Mouse (Mus musculus): ENCODE data around the gene Fgd4.
A peak's percentile ranks its signal among the peaks of the same experiment; 100 is the strongest.
"Not testable (repeated sequence)": the region's sequence is repeated elsewhere in the genome, so short reads cannot be mapped to it uniquely, and the experiment has no call there.

Fgd4 gene

GRCm38 (mm10) chr16:16539396-16539795 is 61.0 kb downstream of the Fgd4 start:
- not testable (repeated sequence) for DNase-seq

DNA sequence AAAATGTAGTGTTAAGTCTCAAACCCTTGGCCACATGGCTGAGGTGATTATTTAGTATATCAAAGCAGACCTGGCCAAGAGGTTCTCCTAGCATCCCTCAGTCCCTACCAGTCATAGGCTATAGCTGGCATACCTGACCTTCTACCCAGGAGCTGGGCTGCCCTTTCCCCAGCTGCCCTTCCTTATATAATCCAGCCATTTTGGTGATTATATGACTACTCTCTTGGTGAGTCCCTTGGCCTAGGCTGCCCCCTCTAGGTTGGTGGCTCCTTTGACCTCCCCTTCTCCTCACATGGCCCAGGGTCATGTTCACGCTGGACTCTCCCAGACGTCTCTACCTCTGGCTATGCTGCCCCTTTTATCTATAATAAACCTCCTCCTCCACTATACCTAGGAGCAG is 65.1 kb downstream of the Fgd4 start:
- no peak for DNase-seq

- peak in 1 of 2 experiments; percentile 14 for DNase-seq
Observed at GRCm38 (mm10) chr16:16528014-16528413, 72.3 kb downstream of the Fgd4 start.

GRCm38 (mm10) chr16:16527267-16527666 is 73.1 kb downstream of the Fgd4 start:
- DNase-seq = peak; percentile 57 to 69

DNA sequence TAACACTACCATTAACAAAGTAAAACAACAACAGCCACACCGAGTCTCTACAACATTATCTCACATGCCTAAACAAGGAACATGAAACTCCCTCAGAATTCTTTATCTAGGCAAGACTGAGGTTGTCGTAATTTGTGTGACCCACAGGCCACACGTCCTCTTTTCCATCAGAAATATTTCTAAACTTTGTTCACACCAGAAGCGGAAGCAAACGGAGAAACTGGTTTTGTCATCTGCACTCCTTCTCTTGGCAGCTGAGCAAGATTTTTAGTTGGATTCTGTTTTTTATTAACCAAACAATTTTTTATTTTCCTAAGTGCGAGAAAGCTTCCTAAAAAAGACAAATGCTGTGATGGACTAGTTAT is 73.6 kb downstream of the Fgd4 start:
- no peak for DNase-seq

- peak; percentile 21 to 36 for DNase-seq
Observed at GRCm38 (mm10) chr16:16526097-16526740, 74.1 kb downstream of the Fgd4 start.

DNA sequence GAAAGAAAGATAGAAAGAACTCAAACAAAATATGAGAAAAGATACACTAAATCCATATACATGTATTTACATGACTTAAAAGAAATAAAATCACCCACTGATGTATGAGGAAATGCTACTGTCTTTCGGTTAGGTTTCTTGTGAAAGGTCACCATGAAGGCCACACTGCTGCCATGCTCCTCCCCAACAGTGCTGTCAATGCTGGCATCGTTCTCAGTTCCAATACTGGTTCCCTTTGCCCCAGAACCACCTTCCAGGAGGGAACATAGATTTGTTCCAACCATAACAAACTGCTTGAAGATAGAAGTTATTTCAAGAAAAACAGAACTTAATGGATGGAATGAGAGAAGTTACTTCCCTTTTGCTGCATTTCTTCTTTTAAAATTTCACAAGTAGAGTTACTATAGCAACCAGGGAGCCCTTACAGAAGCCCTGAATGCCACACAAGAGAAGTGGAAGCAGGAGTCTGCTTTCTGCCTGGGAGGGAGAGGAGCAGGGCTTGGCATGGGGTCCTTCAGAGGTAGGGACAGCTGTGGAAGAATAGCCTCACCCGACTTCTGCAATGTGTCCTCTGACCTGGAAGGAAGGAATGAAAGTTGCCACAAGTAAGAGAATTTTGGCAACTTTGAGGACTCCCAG is 75.0 kb downstream of the Fgd4 start:
- DNase-seq = no peak

DNA sequence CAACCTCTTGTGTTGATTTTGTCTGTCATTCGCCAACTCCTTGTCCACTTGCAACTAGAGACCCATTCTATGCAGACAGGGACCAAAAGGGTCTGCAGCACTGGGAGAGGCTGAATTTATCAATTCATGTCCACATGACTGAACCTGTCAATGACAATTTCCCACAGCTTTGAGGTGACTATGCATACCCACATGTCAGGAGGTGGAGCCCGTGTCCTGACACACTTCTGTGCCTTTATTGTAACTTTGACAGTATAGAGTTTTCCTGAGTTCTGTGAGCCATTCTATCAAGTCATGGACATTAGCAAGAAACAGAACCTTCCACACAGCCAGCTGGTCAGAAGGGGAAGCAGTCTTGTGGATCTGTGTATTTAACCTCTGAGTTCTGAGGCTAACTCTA is 76.7 kb downstream of the Fgd4 start:
- no peak for DNase-seq

DNA sequence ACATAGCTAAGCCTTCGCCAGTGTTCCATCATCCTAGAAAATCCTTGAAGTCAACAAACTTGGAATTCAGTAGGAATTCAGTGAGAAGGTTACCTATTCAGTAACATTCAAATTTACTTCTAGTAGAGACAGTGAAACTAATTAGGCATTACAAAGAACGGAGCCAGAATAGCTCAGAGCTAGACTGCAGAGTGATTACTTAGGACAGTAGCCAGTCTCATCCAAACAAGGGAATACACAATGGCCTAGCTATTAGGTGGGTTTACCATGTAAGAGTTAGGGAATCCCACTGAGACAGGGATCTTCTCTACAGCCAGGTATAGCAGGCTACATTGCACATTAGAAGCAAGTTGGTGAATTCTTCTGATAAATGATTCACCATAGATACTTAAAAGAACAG is 77.5 kb downstream of the Fgd4 start:
- not testable (repeated sequence) for DNase-seq

DNA sequence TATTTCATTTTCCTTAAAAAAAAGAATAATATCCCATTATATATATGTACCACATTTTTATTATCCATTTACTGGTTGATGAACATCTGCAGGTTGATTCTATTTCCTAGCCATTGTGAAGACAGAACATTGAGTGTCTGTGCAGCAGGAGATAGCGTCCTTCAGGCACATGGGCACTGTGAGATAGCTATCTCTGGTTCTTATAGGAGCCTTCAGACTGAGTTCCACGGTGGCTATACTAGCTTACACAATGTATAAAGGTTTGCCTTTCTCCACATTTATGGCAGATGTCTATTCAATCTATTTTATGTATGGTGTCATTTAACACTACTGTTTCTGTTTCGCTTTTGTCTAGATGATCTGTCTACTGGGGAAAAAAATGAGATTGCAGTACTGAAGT is 98.9 kb downstream of the Fgd4 start:
- DNase-seq = no peak

DNA sequence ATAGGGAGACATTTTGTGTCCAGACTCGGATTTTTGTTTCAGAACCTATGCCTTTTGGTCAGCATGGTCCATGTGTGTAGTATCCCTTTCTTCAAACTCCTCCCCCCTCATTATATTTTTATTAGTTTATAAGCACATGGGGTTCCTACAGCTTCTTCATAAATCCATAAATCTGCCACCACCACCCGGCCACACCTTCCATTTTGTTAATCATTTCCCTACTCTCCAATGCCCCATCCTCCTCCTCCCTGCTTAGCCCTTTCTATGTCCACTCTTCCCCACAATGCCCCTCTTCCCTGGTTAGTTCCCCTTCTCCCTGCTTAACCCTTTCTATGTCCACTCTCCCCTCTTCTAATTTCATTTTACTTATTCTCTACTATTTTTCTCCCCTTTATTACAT is 99.4 kb downstream of the Fgd4 start:
- DNase-seq = no peak

- no peak for DNase-seq
Observed at GRCm38 (mm10) chr16:16498798-16499197, 101.6 kb downstream of the Fgd4 start.

- DNase-seq = no peak
Observed at GRCm38 (mm10) chr16:16485523-16486043, 114.8 kb downstream of the Fgd4 start.

- DNase-seq = no peak
Observed at GRCm38 (mm10) chr16:16484601-16485000, 115.7 kb downstream of the Fgd4 start.

GRCm38 (mm10) chr16:16473451-16473850 is 126.9 kb downstream of the Fgd4 start:
- DNase-seq = not testable (repeated sequence)

GRCm38 (mm10) chr16:16450021-16450420 is 150.3 kb downstream of the Fgd4 start:
- no peak for DNase-seq

- DNase-seq = no peak
Observed at GRCm38 (mm10) chr16:16438436-16438835, 161.9 kb downstream of the Fgd4 start.

DNA sequence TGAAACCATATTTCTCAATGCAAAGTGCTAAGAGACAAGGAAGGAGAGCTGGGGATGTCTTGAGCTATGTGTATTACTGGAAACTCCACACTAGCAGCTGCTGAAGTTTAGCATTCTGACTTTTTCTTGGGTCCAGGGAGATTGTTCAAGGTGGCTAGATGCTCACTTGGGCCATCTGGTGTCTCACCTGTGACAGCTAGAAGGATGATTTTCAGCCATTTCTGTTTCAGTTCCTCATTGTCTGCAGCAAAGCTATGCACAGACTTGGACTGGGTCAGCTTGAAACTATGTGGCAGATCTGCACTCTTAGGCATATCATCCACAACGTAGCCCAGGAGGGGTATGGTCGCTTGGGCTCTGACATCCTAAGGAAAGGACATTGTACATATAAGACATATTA is 177.9 kb downstream of the Fgd4 start:
- no peak for DNase-seq

DNA sequence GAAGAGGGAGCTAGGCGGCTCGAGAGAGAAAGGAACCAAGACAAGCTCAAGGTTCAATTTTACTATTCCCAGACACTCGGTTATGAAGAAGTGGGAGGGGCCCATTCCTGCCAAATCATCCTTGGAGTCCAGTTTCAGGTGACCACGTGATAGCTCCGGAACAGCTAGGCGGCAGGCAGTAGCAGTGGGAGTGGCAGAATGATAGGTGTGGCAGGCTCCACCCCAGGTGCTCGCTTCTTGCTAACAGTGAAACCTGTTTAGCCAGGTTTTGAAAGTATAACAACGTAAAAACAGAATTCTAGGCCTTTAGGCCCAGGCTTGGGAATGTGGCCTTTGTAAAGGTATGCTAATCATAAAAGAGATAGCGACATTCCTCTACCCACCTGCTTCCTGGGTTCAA is 233.1 kb downstream of the Fgd4 start:
- not testable (repeated sequence) for DNase-seq

Data from kidney, postnatal 4 days (tissue).